In the genomic region with DNA sequence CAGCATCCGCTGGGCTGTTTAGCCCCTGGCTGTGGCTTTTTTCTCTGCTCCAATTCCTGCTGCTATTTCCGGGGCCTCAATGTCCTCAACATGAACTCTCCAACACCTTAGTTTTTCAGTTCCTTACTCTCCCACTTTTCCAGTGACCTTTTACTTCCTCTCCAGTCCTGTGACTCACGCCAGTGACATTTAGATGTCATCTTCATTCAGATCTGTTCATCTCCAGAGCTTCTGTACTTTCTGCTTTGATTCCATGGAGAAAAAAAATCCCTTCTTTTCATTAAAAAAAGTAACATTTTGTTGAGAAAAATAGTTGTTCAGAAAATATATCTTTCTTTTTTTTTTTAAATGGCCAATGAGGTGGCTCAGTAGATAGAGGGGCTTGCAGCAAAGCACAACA, we compare ENCODE assay signal across 17 mouse cellular contexts. TPM values are rescaled to one million over a fixed set of nuclear protein-coding genes. Genes with fewer than 3 reads are reported as not detected.
A peak's percentile ranks its signal among the peaks of the same experiment; 100 is the strongest.
DNase-seq lines count a peak whose midpoint lies in the region.
"Had no signal": no experiment of that assay in that cellular context is flagged by ENCODE, and none has a peak within 500 bp of the region (broad histone marks: within the 10 kb centered on the region; RNA-seq: fewer than 3 reads in every experiment).

No protein-coding gene starts in this region.

- peak; percentile 52 for DNase-seq in adrenal gland, adult 2 months
- DNase-seq in adrenal gland, adult 18-20 months (ENCODE audit: low spot score in 2 of 2): no peak
- DNase-seq in 3T3-L1 (ENCODE audit: low read depth, low spot score) (peak; percentile 93), R1 (ENCODE audit: low read depth, low spot score) (peak; percentile 35)
- peak; percentile 7 for DNase-seq in brain, adult 2 months (ENCODE audit: low read depth, low spot score)
- DNase-seq in kidney, postnatal 25 days: no peak
- no peak for DNase-seq in frontal cortex, postnatal 36 days (ENCODE audit: low spot score in 2 of 2)
- DNase-seq: cerebellum, adult 18-20 months; cerebellum, adult 9-10 months; cerebellum, postnatal 14 days; forebrain, postnatal 0 days; gastrocnemius, postnatal 10 days; gastrocnemius, postnatal 36 days; heart, adult 2 months; heart, postnatal 14 days; heart, postnatal 4 days; kidney, adult 2 months had no signal

RNA-seq across cellular contexts. Expression of a gene that starts 5.1 kb away (rescaled TPM):
- total RNA-seq in adrenal gland, adult 2 months (2021): 10 to 100 TPM; 21.4 to 29.3 TPM
- polyA plus RNA-seq in adrenal gland, adult 2 months (2012; rRNA removed): 14.6 and 19.2 TPM in 2 replicates
- 10 to 100 TPM; 20.3 to 33.2 TPM for total RNA-seq in adrenal gland, adult 18-20 months (2021)

Comparison
In these comparisons a context has a peak if more than half of its experiments do, and no peak if none do; other contexts are left out.
1. DNase-seq: peak in adrenal gland, adult 2 months (single experiment), 3T3-L1 (single experiment), R1 (single experiment) and brain, adult 2 months (single experiment); none in adrenal gland, adult 18-20 months (0 of 2), kidney, postnatal 25 days (0 of 2) and frontal cortex, postnatal 36 days (0 of 2).